Mouse (Mus musculus) forebrain, embryonic 16.5 days (tissue): ENCODE measurements at regions not wholly inside any gene's neighbourhood (a gene's known extent, or its start where the extent isn't known, plus 50 kb on each side); places are given as distances from the start of the nearest gene placed in this dataset.

Experiments used
- ATAC-seq: fragments of 200-750 bp; cut with Nextera tagmentation; 2 replicates; pipeline ENCODE4 v1.8.0; 2017; ENCODE audit warnings: mild to moderate bottlenecking, moderate library complexity
- H3K27ac ChIP-seq: fragments of 300-500 bp; sonication (generic); 2 replicates; pipeline ENCODE4 v1.5.1; 2014; ENCODE audit warnings: low read length, control low read depth
- H3K27me3 ChIP-seq: fragments of 300-500 bp; sonication (generic); replicated peaks from 2 replicates; pipeline ENCODE4 v1.6.1; 2014; ENCODE audit warnings: low read length; ENCODE audit not compliant: control insufficient read depth, insufficient read depth
- H3K36me3 ChIP-seq: fragments of 300-500 bp; sonication (generic); 2 replicates; pipeline ENCODE4 v1.6.1; 2014; ENCODE audit not compliant: control insufficient read depth, insufficient read depth
- H3K4me1 ChIP-seq: fragments of 300-500 bp; sonication (generic); replicated peaks from 2 replicates; pipeline ENCODE4 v1.6.1; 2014; ENCODE audit warnings: low read length; ENCODE audit not compliant: control insufficient read depth, insufficient read depth
- H3K4me2 ChIP-seq: fragments of 300-500 bp; sonication (generic); 2 replicates; pipeline ENCODE4 v1.6.1; 2014; ENCODE audit warnings: mild to moderate bottlenecking, low read length, control low read depth
- H3K4me3 ChIP-seq: fragments of 300-500 bp; sonication (generic); replicated peaks from 2 replicates; pipeline ENCODE4 v1.5.1; 2014; ENCODE audit warnings: mild to moderate bottlenecking, low read length, control low read depth
- H3K9ac ChIP-seq: fragments of 300-500 bp; sonication (generic); replicated peaks from 2 replicates; pipeline ENCODE4 v1.6.1; 2014; ENCODE audit warnings: low read depth, low read length, control low read depth
- H3K9me3 ChIP-seq: fragments of 300-500 bp; sonication (generic); 2 replicates; pipeline ENCODE4 v1.6.1; 2016; ENCODE audit warnings: low read length; ENCODE audit not compliant: control insufficient read depth
- WGBS: fragments of 180-500 bp; shearing (Covaris S2); extraction: QIAGEN DNeasy Blood & Tissue Kit; methylation state at CpG from one replicate; pipeline ENCODE4 v1.1.7; 2014; 5-methylcytosine and 5-hydroxymethylcytosine counted together

DNA sequence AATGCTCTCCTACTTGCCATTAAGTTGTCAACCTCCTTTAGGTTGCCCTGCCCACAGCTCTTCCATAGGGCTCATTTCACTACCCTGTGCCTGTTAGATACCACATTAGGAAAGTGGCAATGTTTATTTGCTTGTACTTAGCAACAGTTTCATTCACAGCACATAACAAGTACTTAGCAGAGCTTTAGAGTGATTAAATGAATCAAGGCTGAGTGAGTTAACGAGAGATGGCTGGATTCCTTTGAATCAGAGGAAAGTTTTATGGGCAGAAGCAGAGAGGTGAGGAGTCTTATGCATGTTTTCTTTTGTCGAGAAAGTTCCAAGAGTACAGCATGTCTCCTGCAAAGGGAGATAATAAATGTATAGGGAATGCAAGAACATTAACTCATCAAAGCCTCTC lies 60.5 kb downstream of the Ptgs2 start:
- Histone ChIP-seq H3K4me1 (no peaks in the 10 kb centered on the region), H3K9ac (no peak overlapping the region), H3K4me2 (no peak overlapping the region), H3K4me3 (no peak overlapping the region), H3K27me3 (no peaks in the 10 kb centered on the region), H3K27ac (no peak overlapping the region), H3K36me3 (no peaks in the 10 kb centered on the region), H3K9me3 (no peaks in the 10 kb centered on the region)
- no peak for ATAC-seq
- WGBS = 53% methylated on average over 2 of the region's 2 CpGs

GRCm38 (mm10) chr1:150164890-150165596 lies 65.2 kb downstream of the Ptgs2 start:
- no peak overlapping the region for H3K9ac ChIP-seq
- no peaks in the 10 kb centered on the region for H3K4me1 ChIP-seq
- H3K27ac ChIP-seq = no peak overlapping the region
- H3K27me3 ChIP-seq = no peaks in the 10 kb centered on the region
- H3K4me2 ChIP-seq = peak overlapping the region; percentile 26
- 63% methylated on average over 17 of the region's 17 CpGs for WGBS
- no peaks in the 10 kb centered on the region for H3K9me3 ChIP-seq
- ATAC-seq = no peak
- H3K4me3 ChIP-seq = no peak overlapping the region
- no peaks in the 10 kb centered on the region for H3K36me3 ChIP-seq

GRCm38 (mm10) chr1:150165597-150165973 lies 65.8 kb downstream of the Ptgs2 start:
- no peak for ATAC-seq
- no peaks in the 10 kb centered on the region for H3K4me1 ChIP-seq
- 86% methylated on average over 7 of the region's 7 CpGs for WGBS

DNA sequence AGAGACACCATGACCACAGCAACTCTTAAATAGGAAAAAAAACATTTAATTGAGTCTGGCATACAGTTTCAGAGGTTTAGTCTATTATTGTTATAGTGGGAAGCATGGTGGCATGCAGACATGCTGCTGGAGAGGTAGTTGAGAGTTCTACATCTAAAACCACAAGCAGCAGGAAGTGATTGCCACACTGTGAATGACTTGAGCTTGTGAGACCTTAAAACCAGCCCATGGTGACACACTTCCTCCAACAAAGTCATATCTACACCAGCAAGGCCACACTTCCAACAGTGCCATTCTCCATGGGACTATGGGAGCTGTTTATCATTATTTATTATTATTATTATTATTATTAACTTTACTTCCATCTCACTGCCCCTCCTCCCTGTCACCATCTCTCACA lies 67.3 kb downstream of the Ptgs2 start:
- ATAC-seq = no peak
- Histone ChIP-seq H3K9ac (no peak overlapping the region), H3K4me1 (no peaks in the 10 kb centered on the region), H3K9me3 (no peaks in the 10 kb centered on the region), H3K27ac (no peak overlapping the region), H3K27me3 (no peaks in the 10 kb centered on the region), H3K4me2 (no peak overlapping the region), H3K4me3 (no peak overlapping the region), H3K36me3 (no peaks in the 10 kb centered on the region)

More at GRCm38 (mm10) chr1:150165597-150165973, 65.8 kb downstream of the Ptgs2 start:
- H3K9ac ChIP-seq = no peak overlapping the region
- no peak overlapping the region for H3K4me3 ChIP-seq
- no peaks in the 10 kb centered on the region for H3K9me3 ChIP-seq
- H3K27me3 ChIP-seq = no peaks in the 10 kb centered on the region
- no peak overlapping the region for H3K27ac ChIP-seq
- H3K36me3 ChIP-seq = no peaks in the 10 kb centered on the region
- H3K4me2 ChIP-seq = no peak overlapping the region

- Histone ChIP-seq H3K27me3 (no peaks in the 10 kb centered on the region), H3K36me3 (no peaks in the 10 kb centered on the region), H3K27ac (no peak overlapping the region), H3K4me1 (no peaks in the 10 kb centered on the region), H3K4me3 (no peak overlapping the region), H3K4me2 (no peak overlapping the region), H3K9me3 (no peaks in the 10 kb centered on the region), H3K9ac (no peak overlapping the region)
- ATAC-seq = no peak
- WGBS = 85% methylated on average over 3 of the region's 3 CpGs
Observed at GRCm38 (mm10) chr1:150174204-150174603, 74.4 kb downstream of the Ptgs2 start.

GRCm38 (mm10) chr1:150177029-150177740 lies 77.4 kb downstream of the Ptgs2 start:
- Histone ChIP-seq H3K9ac (no peak overlapping the region), H3K36me3 (no peaks in the 10 kb centered on the region), H3K27ac (no peak overlapping the region), H3K4me1 (no peaks in the 10 kb centered on the region), H3K27me3 (no peaks in the 10 kb centered on the region), H3K4me2 (no peak overlapping the region), H3K4me3 (no peak overlapping the region), H3K9me3 (no peaks in the 10 kb centered on the region)
- no peak for ATAC-seq
- WGBS = 100% methylated on average over 1 of the region's 1 CpGs

GRCm38 (mm10) chr1:150202022-150202421 lies 102.2 kb downstream of the Ptgs2 start:
- 91% methylated on average over 2 of the region's 2 CpGs for WGBS
- Histone ChIP-seq H3K9ac (no peak overlapping the region), H3K4me2 (no peak overlapping the region), H3K27ac (no peak overlapping the region), H3K9me3 (no peaks in the 10 kb centered on the region), H3K4me1 (no peaks in the 10 kb centered on the region), H3K36me3 (no peaks in the 10 kb centered on the region), H3K4me3 (no peak overlapping the region), H3K27me3 (no peaks in the 10 kb centered on the region)
- ATAC-seq = no peak

- ATAC-seq = no peak
- H3K9ac ChIP-seq = no peak overlapping the region
- H3K27ac ChIP-seq = no peak overlapping the region
Observed at GRCm38 (mm10) chr1:150212454-150212853, 106.8 kb upstream of the Pdc start.

GRCm38 (mm10) chr1:150216672-150217071 lies 102.5 kb upstream of the Pdc start:
- 94% methylated on average over 3 of the region's 3 CpGs for WGBS
- no peaks in the 10 kb centered on the region for H3K4me1 ChIP-seq
- no peaks in the 10 kb centered on the region for H3K9me3 ChIP-seq
- H3K27me3 ChIP-seq = no peaks in the 10 kb centered on the region
- no peak for ATAC-seq
- H3K4me2 ChIP-seq = no peak overlapping the region
- no peak overlapping the region for H3K27ac ChIP-seq
- no peaks in the 10 kb centered on the region for H3K36me3 ChIP-seq
- H3K4me3 ChIP-seq = no peak overlapping the region
- no peak overlapping the region for H3K9ac ChIP-seq

More at GRCm38 (mm10) chr1:150212454-150212853, 106.8 kb upstream of the Pdc start:
- Histone ChIP-seq H3K27me3 (no peaks in the 10 kb centered on the region), H3K36me3 (no peaks in the 10 kb centered on the region), H3K4me2 (no peak overlapping the region), H3K4me1 (no peaks in the 10 kb centered on the region), H3K9me3 (no peaks in the 10 kb centered on the region), H3K4me3 (no peak overlapping the region)
